Mouse (Mus musculus): ENCODE measurements around the gene Sprtn. TPM values are rescaled to one million over a fixed set of nuclear protein-coding genes. Genes with fewer than 3 reads are reported as not detected.

Gene Sprtn
- polyA plus RNA-seq, 1 experiment from 2014 or later, result 8.3 TPM

GRCm38 (mm10) chr8:124914061-124914460 is 16.4 kb downstream of the Sprtn start:
- no peak for ATAC-seq (ENCODE audit: insufficient read depth, low FRiP score)
- Histone ChIP-seq H3K4me1 (ENCODE audit: control insufficient read depth, insufficient read depth, low read length) (no peaks in the 10 kb centered on the region), H3K4me3 (replicated peaks; ENCODE audit: low read length) (no peak overlapping the region), H3K9ac (ENCODE audit: low read length) (no peak overlapping the region), H3K4me2 (ENCODE audit: low read depth, low read length) (no peak overlapping the region), H3K27me3 (ENCODE audit: control insufficient read depth, insufficient read depth, low read length) (no peaks in the 10 kb centered on the region), H3K9me3 (replicated peaks; ENCODE audit: control insufficient read depth, low read length) (0 out of 2 replicates have a peak, but pooled peaks cover 4% of the 10 kb centered on the region), H3K27ac (ENCODE audit: low read length) (no peak overlapping the region), H3K36me3 (ENCODE audit: control insufficient read depth, insufficient read depth, low read length) (peaks cover 21% of the 10 kb centered on the region)
- WGBS, result 98% methylated on average over 5 of the region's 5 CpGs

GRCm38 (mm10) chr8:124917741-124918484 is 20.2 kb downstream of the Sprtn start:
- no peaks in the 10 kb centered on the region for H3K27me3 ChIP-seq (ENCODE audit: control insufficient read depth, insufficient read depth, low read length)
- ATAC-seq (ENCODE audit: insufficient read depth, low FRiP score), result no peak
- 81% methylated on average over 18 of the region's 18 CpGs for WGBS
- H3K9me3 ChIP-seq (replicated peaks; ENCODE audit: control insufficient read depth, low read length), result 0 out of 2 replicates have a peak, but pooled peaks cover 4% of the 10 kb centered on the region
- H3K4me3 ChIP-seq (replicated peaks; ENCODE audit: low read length), result no peak overlapping the region
- H3K27ac ChIP-seq (ENCODE audit: low read length), result no peak overlapping the region
- no peak overlapping the region for H3K4me2 ChIP-seq (ENCODE audit: low read depth, low read length)
- H3K4me1 ChIP-seq (ENCODE audit: control insufficient read depth, insufficient read depth, low read length), result peaks cover 24% of the 10 kb centered on the region
- H3K36me3 ChIP-seq (ENCODE audit: control insufficient read depth, insufficient read depth, low read length), result peaks cover 16% of the 10 kb centered on the region
- H3K9ac ChIP-seq (ENCODE audit: low read length), result no peak overlapping the region

GRCm38 (mm10) chr8:124921369-124922279 is 23.9 kb downstream of the Sprtn start:
- no peaks in the 10 kb centered on the region for H3K9me3 ChIP-seq (replicated peaks; ENCODE audit: control insufficient read depth, low read length)
- H3K4me2 ChIP-seq (ENCODE audit: low read depth, low read length), result peak overlapping the region; percentile 14; the same call in 1 of the 2 replicates
- H3K36me3 ChIP-seq (ENCODE audit: control insufficient read depth, insufficient read depth, low read length), result no peaks in the 10 kb centered on the region
- H3K9ac ChIP-seq (ENCODE audit: low read length), result no peak overlapping the region
- 0 out of 2 replicates have a peak, but pooled peaks have one; percentile 27 for ATAC-seq (ENCODE audit: insufficient read depth, low FRiP score)
- no peak overlapping the region for H3K27ac ChIP-seq (ENCODE audit: low read length)
- H3K27me3 ChIP-seq (ENCODE audit: control insufficient read depth, insufficient read depth, low read length), result no peaks in the 10 kb centered on the region
- H3K4me3 ChIP-seq (replicated peaks; ENCODE audit: low read length), result no peak overlapping the region
- 46% methylated on average over 18 of the region's 18 CpGs for WGBS
- peaks cover 27% of the 10 kb centered on the region for H3K4me1 ChIP-seq (ENCODE audit: control insufficient read depth, insufficient read depth, low read length)

GRCm38 (mm10) chr8:124922490-124923089 is 24.9 kb downstream of the Sprtn start:
- Histone ChIP-seq H3K27ac (ENCODE audit: low read length) (no peak overlapping the region), H3K36me3 (ENCODE audit: control insufficient read depth, insufficient read depth, low read length) (no peaks in the 10 kb centered on the region), H3K4me3 (replicated peaks; ENCODE audit: low read length) (no peak overlapping the region), H3K9me3 (replicated peaks; ENCODE audit: control insufficient read depth, low read length) (no peaks in the 10 kb centered on the region), H3K4me1 (ENCODE audit: control insufficient read depth, insufficient read depth, low read length) (peaks cover 31% of the 10 kb centered on the region), H3K9ac (ENCODE audit: low read length) (no peak overlapping the region), H3K4me2 (ENCODE audit: low read depth, low read length) (no peak overlapping the region), H3K27me3 (ENCODE audit: control insufficient read depth, insufficient read depth, low read length) (no peaks in the 10 kb centered on the region)
- ATAC-seq (ENCODE audit: insufficient read depth, low FRiP score), result no peak
- WGBS, result 74% methylated on average over 11 of the region's 11 CpGs

GRCm38 (mm10) chr8:124923971-124924652 is 26.4 kb downstream of the Sprtn start:
- H3K4me2 ChIP-seq (ENCODE audit: low read depth, low read length), result no peak overlapping the region
- H3K36me3 ChIP-seq (ENCODE audit: control insufficient read depth, insufficient read depth, low read length), result no peaks in the 10 kb centered on the region
- no peak overlapping the region for H3K4me3 ChIP-seq (replicated peaks; ENCODE audit: low read length)
- no peaks in the 10 kb centered on the region for H3K27me3 ChIP-seq (ENCODE audit: control insufficient read depth, insufficient read depth, low read length)
- H3K27ac ChIP-seq (ENCODE audit: low read length), result no peak overlapping the region
- 86% methylated on average over 15 of the region's 15 CpGs for WGBS
- no peak for ATAC-seq (ENCODE audit: insufficient read depth, low FRiP score)
- no peaks in the 10 kb centered on the region for H3K9me3 ChIP-seq (replicated peaks; ENCODE audit: control insufficient read depth, low read length)
- H3K9ac ChIP-seq (ENCODE audit: low read length), result no peak overlapping the region
- H3K4me1 ChIP-seq (ENCODE audit: control insufficient read depth, insufficient read depth, low read length), result peaks cover 31% of the 10 kb centered on the region

GRCm38 (mm10) chr8:124925544-124926266 is 28.0 kb downstream of the Sprtn start:
- Histone ChIP-seq H3K9ac (ENCODE audit: low read length) (no peak overlapping the region), H3K27ac (ENCODE audit: low read length) (peak overlapping the region; percentile 54; the same call in 1 of the 2 replicates), H3K9me3 (replicated peaks; ENCODE audit: control insufficient read depth, low read length) (no peaks in the 10 kb centered on the region), H3K27me3 (ENCODE audit: control insufficient read depth, insufficient read depth, low read length) (no peaks in the 10 kb centered on the region), H3K4me1 (ENCODE audit: control insufficient read depth, insufficient read depth, low read length) (peaks cover 27% of the 10 kb centered on the region), H3K4me3 (replicated peaks; ENCODE audit: low read length) (no peak overlapping the region), H3K4me2 (ENCODE audit: low read depth, low read length) (no peak overlapping the region), H3K36me3 (ENCODE audit: control insufficient read depth, insufficient read depth, low read length) (no peaks in the 10 kb centered on the region)
- no peak for ATAC-seq (ENCODE audit: insufficient read depth, low FRiP score)
- WGBS, result 54% methylated on average over 14 of the region's 14 CpGs

GRCm38 (mm10) chr8:124926351-124926771 is 28.7 kb downstream of the Sprtn start:
- Histone ChIP-seq H3K36me3 (ENCODE audit: control insufficient read depth, insufficient read depth, low read length) (no peaks in the 10 kb centered on the region), H3K27me3 (ENCODE audit: control insufficient read depth, insufficient read depth, low read length) (no peaks in the 10 kb centered on the region), H3K27ac (ENCODE audit: low read length) (peak overlapping the region; percentile 54), H3K4me1 (ENCODE audit: control insufficient read depth, insufficient read depth, low read length) (peaks cover 22% of the 10 kb centered on the region), H3K9ac (ENCODE audit: low read length) (no peak overlapping the region), H3K4me2 (ENCODE audit: low read depth, low read length) (no peak overlapping the region), H3K4me3 (replicated peaks; ENCODE audit: low read length) (no peak overlapping the region), H3K9me3 (replicated peaks; ENCODE audit: control insufficient read depth, low read length) (no peaks in the 10 kb centered on the region)
- WGBS, result 34% methylated on average over 10 of the region's 10 CpGs
- peak; percentile 79 for ATAC-seq (ENCODE audit: insufficient read depth, low FRiP score)

GRCm38 (mm10) chr8:124929006-124929405 is 31.3 kb downstream of the Sprtn start:
- WGBS, result 76% methylated on average over 11 of the region's 11 CpGs
- Histone ChIP-seq H3K4me3 (replicated peaks; ENCODE audit: low read length) (no peak overlapping the region), H3K4me1 (ENCODE audit: control insufficient read depth, insufficient read depth, low read length) (peaks cover 7% of the 10 kb centered on the region; the same call in 1 of the 2 replicates), H3K27ac (ENCODE audit: low read length) (no peak overlapping the region), H3K9me3 (replicated peaks; ENCODE audit: control insufficient read depth, low read length) (no peaks in the 10 kb centered on the region), H3K9ac (ENCODE audit: low read length) (no peak overlapping the region), H3K27me3 (ENCODE audit: control insufficient read depth, insufficient read depth, low read length) (no peaks in the 10 kb centered on the region), H3K36me3 (ENCODE audit: control insufficient read depth, insufficient read depth, low read length) (no peaks in the 10 kb centered on the region), H3K4me2 (ENCODE audit: low read depth, low read length) (no peak overlapping the region)
- ATAC-seq (ENCODE audit: insufficient read depth, low FRiP score), result no peak

Data from stomach, embryonic 16.5 days (tissue).